Mouse (Mus musculus): ENCODE data around the gene Mgat5. TPM values are rescaled to one million over a fixed set of nuclear protein-coding genes. Genes with fewer than 3 reads are reported as not detected.

The Mgat5 gene
- total RNA-seq, 2 experiments from 2014 or later = 83.1 to 91.5 TPM

DNA sequence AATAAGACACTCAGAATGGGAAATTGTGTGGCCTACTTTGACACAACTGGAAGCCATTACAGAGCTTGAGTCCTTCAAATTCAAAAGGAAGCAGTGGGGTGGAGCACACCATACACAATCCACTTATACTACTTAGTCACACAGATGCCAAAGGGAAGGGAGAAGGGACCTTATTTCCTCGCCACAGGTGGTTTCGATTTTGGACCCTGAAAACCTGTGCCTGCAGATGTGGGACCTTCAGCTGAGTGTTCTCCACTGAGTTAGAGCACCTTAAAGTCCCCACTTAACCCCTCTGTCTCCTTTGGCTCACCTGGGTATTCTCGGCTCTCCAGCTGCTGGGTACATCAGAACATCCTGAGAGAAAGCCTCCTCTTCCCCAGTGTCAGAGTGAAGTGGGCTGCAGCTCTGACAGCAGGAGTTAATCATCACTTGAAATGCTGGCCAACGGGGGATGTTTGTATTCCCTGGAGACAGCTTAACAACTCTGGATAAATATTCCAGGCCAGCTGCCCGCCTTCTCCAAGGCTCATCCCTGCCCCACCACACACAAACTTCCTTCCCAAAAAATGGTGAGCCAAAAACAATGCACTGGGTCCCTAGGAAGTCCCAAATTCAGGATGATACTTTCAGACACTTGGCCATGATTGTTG, 240.1 kb downstream of the Mgat5 start:
- intact Hi-C loops (cut with DNase I) = no loop called here
- no peak for DNase-seq (ENCODE audit: low spot score in 2 of 2)

DNA sequence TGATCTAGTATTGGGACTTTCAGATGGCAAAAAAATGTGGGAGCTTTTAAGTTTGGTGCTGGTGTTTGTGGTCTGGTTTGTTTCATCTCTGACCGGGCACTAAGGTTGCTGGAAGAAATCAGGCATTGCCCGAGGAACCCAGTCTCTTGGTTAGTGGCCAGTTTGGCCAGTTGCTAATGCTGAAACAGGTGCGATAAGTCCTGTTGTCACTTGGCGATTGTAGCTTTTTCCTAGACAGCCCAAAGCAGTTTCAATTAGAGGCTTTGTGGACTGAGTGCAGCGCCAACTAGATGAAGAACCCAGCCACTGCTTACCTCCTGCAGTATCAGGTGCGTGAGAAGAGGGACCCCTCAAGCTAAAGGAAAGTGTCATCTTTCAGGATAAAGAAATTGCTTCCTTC, 248.6 kb downstream of the Mgat5 start:
- intact Hi-C loops (cut with DNase I) = no loop called here
- no peak for DNase-seq (ENCODE audit: low spot score in 2 of 2)

DNA sequence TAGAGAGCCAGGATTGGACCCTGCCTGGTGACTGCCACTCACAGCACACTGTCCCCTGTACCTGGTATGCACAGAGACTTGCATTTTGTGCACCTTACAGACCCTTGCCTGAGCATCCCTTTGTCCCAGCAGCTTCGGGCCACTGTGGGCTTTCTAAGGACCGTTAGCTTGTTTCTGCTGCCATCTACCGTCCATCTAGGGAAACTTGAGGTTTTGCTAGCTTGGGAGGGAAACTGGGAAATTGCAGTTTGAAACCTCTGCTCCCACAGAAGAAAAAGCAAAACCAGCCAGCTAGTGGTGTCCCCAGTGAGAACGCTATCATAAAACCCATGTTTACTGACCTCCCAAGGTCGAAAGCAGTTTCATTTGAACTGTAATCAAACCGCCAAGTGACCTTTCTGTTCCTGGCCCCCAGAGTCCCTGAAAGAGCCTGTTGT, 254.2 kb downstream of the Mgat5 start:
- intact Hi-C loops (cut with DNase I) = loop anchor here (5.0 kb wide), 2 partner anchors 257 to 442 kb away; no protein-coding TSS in a partner anchor
- DNase-seq (ENCODE audit: low spot score in 2 of 2) = peak; percentile 62 to 78

DNA sequence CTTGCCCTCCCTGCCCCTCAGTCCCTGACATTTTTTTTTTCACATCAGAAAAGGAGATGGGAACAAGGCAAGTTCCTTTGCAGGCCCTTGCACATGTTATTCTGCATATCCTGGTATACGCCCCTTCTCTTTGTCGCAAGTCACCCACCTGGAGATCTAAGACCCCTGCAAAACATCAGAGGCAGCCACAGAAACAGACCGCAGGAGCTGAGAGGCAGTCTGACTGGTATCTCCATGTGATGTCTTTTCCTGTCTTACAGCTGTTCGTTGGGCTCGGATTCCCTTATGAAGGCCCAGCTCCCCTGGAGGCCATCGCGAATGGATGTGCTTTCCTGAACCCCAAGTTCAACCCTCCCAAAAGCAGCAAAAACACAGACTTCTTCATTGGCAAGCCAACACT, 254.8 kb downstream of the Mgat5 start:
- no peak for DNase-seq (ENCODE audit: low spot score in 2 of 2)
- intact Hi-C loops (cut with DNase I) = loop anchor here (5.0 kb wide), 2 partner anchors 257 to 442 kb away; no protein-coding TSS in a partner anchor

DNA sequence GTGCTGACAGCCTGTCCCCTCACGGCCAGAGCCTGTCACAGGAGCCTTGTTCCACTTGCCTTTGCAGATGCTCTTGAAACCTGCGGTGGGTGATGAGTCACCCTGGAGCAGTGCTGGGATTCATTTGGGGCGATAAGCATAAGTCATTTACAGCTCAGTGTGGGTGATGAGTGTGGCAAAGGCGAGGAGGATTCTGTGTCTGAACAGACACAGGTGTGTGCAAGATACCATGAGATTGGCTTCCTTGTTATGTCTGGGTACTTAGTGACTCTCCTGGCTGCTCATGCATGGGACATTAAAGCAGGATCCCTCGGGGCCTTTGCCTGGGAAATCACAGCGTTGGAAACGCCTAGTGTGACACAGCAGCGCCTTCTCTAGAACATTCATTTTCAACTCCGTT, 256.2 kb downstream of the Mgat5 start:
- intact Hi-C loops (cut with DNase I) = no loop called here

DNA sequence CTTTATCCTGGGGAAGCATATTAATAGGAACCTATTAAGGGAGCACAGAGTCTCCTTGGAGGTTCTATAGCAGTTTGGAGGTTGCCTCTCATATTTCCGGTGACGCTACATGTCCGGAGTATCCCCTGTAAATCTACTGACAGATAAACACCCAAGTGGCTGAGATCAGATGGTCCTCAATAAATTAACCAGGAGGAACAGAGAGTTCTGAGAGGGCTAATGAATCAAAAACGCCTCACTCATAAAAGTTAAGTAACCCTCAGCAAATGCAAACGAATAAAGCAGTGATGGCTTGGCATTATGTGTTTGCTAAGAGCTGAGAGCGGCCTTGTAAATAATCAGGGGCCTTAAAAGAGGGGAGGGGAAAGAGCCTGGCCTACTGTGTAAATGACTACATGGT, 259.2 kb downstream of the Mgat5 start:
- no peak for DNase-seq (ENCODE audit: low spot score in 2 of 2)
- intact Hi-C loops (cut with DNase I) = no loop called here

More for the DNA sequence above, 256.2 kb downstream of the Mgat5 start:
- peak in 1 of 2 experiments; percentile 24 for DNase-seq (ENCODE audit: low spot score in 2 of 2)

DNA sequence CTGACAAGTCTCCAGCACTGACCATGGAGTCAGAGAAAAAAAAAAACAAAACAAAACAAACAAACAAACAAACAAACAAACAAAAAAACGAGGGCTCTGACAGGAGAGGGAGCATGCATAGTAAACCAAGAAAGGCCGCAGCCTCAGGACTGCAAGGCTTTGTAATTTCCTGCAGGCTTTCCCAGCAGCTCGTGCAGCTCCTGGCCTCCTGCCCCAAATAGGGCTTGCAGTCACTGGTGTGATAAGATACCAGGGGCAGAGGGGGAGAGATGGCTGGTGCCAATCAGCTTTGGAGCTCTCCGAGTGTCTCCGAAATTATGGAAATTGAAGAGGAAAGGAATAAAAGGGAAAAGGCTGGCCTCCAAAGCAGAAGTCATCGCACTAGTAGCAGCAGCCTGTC, 260.5 kb downstream of the Mgat5 start:
- DNase-seq (ENCODE audit: low spot score in 2 of 2) = no peak
- intact Hi-C loops (cut with DNase I) = no loop called here

DNA sequence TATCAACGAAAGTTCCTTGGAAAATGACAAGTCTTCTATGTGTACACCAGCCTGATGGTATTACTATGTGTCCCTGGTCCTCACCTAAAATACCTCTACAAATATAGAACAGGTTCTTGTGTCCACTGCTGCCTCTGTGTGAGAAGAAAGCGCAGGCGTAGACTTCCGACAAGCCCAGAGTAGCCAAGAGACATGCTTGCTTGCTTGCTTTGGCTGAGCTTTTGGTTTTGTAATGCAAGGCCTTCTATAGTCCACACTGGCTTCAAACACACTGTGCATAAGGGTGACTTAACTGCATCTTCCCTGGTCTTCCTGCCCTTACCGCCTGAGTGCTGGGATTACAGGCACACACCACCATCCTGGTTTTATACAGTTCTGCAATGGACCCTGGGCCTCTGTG, 262.4 kb downstream of the Mgat5 start:
- no peak for DNase-seq (ENCODE audit: low spot score in 2 of 2)

DNA sequence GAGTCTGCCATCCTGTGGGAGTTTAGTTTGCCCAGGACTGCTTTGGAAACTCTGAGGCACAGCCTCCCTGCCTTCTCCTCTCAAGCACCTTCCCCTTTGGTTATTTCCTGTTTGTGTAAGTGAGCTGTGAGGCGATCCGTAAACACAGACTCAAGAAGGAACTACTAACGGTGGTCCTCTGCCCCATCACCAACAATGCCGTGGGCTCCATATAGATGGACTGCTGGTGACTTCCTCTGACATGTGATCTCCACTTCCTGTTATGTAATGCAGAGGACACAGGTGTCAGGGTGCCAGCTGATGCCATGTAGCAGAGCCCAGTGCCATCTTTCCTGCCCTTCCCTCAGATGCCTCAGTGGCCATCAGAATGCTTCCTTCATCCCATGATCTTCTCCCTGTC, 265.4 kb downstream of the Mgat5 start:
- no peak for DNase-seq (ENCODE audit: low spot score in 2 of 2)
- intact Hi-C loops (cut with DNase I) = no loop called here

More for the DNA sequence above, 262.4 kb downstream of the Mgat5 start:
- intact Hi-C loops (cut with DNase I) = no loop called here

DNA sequence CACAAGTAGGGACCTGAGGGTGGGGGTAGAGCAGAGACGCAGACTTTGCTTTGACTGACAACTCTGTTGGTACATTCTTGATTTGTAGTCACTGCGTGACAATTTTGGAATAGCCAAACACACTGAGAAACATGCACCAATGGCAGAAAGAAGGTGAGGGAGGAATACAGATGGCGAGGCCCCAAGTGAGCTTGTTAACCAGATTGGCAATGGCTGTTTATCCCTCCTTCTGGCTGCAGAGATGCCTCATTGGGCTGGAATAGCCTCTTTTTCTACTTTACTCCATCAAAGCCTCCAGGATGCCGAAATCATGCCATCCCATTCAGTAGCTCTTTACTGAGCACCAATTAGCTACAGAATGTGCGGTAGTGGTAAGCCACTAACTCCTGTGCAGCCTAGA, 270.9 kb downstream of the Mgat5 start:
- intact Hi-C loops (cut with DNase I) = loop anchor here (5.0 kb wide), 1 partner anchor 458 kb away; no protein-coding TSS in a partner anchor
- DNase-seq (ENCODE audit: low spot score in 2 of 2) = no peak

DNA sequence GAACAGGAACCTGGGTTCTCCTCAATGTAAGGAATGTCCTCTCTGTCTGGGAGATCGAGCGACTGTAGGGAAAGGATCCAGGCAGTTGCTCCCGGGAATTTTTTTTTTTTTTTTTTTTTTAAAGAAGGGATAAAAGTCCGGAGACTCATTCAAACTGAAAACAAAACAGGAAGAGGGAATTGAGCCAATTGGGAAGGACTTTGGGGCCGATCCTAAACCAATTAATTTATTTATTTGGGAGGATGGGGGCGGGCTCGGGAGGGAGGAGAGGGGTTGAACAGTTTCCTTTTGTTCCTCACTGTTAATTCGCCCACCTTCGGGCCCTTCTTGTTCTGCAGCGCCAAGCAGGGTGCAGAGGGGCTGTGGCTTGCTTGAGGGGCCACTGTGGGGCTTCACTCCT, 278.1 kb downstream of the Mgat5 start:
- no peak for DNase-seq (ENCODE audit: low spot score in 2 of 2)
- intact Hi-C loops (cut with DNase I) = no loop called here

DNA sequence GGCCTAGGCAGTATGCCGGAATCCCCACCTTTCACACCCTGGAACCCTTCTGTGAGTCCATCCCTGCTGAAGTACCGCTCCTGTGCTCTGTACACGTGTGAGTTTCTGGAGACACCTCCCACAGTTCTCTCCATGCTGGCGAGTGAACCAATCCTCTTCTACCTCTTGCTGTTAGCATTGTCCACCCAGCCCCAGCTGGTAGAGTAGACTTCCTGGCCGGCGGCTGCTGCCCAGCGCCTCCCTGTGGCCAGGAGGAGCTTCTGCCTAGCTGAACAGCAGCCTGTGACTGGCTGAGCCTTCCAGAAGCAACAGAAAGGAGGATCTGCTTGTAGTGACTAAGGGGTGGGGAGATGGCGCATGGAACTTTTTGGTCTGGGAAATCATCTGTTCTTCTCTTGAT, 279.4 kb downstream of the Mgat5 start:
- peak in 1 of 2 experiments; percentile 66 for DNase-seq (ENCODE audit: low spot score in 2 of 2)
- intact Hi-C loops (cut with DNase I) = no loop called here

DNA sequence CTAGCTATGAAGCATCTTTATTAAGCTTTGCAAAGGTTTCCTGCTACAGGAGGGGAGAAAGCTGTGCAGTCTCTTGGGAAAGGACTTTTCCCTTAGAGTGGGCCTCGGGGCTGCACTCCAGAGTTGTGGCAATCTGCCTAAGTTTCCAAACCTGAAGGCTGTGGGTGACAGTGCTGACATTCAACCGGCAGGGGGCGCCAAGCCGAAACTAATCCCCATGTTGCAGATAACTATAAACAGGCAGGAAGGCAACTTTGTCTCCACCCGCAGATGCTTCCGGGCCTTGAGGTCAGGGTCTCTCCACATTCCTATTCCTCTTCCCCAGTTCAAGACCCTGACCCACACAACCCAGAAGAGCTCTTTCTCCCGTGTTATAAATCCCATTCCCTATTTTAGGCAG, 280.0 kb downstream of the Mgat5 start:
- intact Hi-C loops (cut with DNase I) = no loop called here
- DNase-seq (ENCODE audit: low spot score in 2 of 2) = peak; percentile 69 to 73

DNA sequence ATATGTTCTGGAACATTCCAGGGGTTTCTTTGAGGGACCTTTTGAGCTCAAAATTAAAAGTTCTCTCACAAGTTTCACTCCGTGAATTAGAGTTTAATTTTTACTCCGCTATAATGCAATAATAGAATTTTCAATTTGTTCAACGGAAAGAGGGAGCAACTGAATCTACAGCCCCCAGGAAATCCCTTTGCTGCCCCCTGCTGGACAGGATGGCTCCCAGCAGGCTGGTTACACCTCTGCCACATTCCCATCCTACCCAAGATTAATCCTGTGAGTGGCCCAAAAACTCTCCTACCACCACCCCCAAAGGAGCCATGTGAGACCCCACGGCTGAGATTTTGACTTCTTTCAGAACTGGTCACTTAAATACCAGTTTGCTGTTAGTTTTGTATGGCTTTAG, 282.3 kb downstream of the Mgat5 start:
- DNase-seq (ENCODE audit: low spot score in 2 of 2) = peak; percentile 44 to 50
- intact Hi-C loops (cut with DNase I) = no loop called here

DNA sequence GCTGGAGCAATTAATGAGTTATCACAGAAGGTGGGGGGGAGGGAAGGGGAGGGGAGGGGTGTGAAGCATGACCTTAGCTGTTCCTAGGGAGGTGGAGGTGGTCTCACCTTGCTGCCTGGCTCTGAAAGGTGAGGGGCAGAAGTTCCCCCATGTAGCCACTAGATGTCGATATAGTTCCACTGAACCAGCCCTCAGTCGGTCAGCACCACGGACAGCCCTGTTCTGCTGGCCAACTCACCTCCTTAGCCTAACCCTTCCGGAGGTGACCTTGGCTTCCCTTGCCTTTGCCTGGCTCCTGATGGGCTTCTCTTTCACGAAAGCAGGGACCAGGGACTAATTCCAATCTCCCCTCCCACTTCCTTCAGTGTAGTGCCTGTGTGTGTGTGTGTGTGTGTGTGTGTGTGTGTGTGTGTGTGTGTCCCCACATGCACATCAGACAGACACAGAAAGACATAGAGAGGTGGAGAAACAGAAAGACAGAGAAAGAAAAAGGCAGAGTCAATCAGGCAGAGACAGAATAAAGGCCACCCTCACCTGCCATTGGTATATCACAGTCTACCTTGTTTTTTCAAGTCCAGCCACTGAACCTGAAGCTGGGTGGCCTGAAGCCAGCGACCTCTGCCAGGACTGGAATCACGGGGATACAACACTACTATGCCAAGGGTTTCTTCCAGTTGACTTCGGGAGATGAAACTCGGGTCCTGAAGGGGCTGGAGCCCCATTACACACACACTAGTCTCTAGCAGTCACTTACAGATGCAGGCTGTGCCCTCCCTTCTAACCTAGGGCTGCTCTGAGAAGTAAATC, 292.1 kb downstream of the Mgat5 start:
- intact Hi-C loops (cut with DNase I) = loop anchor here (10.0 kb wide), 1 partner anchor 418 kb away; no protein-coding TSS in a partner anchor
- DNase-seq (ENCODE audit: low spot score in 2 of 2) = peak in 1 of 2 experiments; percentile 54

DNA sequence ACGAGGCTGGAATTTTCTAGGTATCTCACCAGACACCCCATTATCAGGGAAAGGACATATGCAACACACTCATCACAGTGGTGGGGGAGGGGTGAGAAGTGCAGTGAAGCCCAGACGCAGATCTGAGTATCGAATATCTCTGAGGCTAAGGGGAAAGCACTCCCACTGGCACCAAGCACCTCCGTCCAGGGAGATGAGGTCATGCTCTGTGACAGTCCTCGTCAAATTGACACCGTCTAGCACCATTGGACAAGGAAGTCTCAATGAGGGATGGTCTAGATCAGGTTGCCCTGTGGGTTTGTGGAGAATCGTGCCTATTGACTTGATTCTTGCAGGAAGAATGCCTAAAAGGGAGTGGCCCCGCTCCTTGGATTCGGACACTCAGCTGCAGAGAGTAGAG, 293.9 kb downstream of the Mgat5 start:
- intact Hi-C loops (cut with DNase I) = loop anchor here (10.0 kb wide), 1 partner anchor 416 kb away; no protein-coding TSS in a partner anchor
- no peak for DNase-seq (ENCODE audit: low spot score in 2 of 2)

DNA sequence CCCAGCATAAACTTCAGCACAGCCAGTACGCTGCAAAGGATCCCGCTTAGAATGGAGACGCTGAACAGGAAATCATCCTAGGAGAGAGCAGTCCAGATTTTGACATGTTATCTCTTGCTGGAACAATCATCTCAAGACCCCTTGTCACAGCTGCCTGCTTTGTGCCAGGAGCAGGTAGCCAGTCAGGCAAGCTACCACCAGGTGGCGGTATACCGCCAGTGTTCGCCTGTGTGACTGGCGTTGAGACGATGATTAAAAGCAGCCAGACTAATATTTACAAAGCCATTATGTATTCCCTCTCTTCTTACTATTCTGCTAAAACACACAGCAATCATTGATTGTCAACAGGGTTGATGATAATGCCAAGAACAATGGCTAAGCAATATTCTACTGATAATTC, 295.4 kb downstream of the Mgat5 start:
- DNase-seq (ENCODE audit: low spot score in 2 of 2) = peak; percentile 83 to 92
- intact Hi-C loops (cut with DNase I) = loop anchor here (1.0 to 2.0 kb wide), 2 partner anchors 177 to 265 kb away; no protein-coding TSS in a partner anchor

DNA sequence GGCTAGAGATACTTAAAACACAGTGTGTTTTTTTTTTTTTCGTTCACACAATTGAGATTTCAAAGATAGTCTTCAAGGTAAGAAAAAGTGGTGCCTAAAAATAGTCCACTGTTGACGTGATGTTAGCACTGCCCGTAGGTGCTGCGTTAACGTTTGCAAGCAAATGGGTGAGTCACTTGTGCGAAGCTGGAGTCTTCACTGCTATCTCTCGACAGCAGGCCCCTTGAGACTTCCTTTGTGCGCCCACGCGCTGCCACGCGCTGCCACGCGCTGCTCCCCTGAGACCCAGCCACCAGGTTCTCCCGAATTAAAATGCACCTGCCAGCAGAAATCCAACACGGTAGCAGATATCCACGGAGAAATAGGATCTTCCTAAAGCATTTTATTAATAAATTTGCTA, 295.9 kb downstream of the Mgat5 start:
- intact Hi-C loops (cut with DNase I) = loop anchor here (1.0 to 2.0 kb wide), 2 partner anchors 177 to 264 kb away; no protein-coding TSS in a partner anchor
- no peak for DNase-seq (ENCODE audit: low spot score in 2 of 2)

DNA sequence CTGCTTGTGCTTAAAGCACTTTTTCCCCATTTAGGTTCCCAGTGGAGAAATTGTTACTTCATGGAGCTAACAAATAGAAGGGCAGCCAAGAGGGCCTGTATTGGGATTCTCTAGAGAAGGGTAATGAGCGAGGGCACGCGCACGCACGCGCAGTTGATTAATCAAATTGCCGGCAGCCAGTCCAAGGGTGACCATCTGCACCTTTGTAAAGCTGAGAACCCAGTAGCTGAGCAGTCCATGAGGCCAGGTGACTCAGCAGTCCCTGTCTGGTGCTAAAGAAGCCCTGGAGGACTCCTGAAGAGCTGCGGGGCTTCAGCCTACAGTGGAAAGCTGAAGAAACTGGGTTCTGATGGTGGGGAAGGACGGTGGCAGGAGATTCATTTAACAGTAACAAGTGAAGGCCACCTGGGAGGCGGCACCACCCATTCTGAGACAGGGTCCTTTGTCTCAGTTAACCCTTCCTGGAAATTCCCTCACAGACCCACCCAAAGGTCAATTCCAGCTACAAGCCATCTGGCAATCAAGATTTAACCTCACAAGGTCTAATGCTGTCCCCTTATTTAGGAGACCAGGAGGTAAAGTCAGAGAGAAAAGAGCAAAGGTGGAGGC, 302.3 kb downstream of the Mgat5 start:
- intact Hi-C loops (cut with DNase I) = no loop called here
- no peak for DNase-seq (ENCODE audit: low spot score in 2 of 2)

All from left cerebral cortex, postnatal 14 days (tissue).